Mouse (Mus musculus) gastrocnemius, postnatal 10 days (tissue): ENCODE data around the gene 4931428L18Rik. TPM values are rescaled to one million over a fixed set of nuclear protein-coding genes. Genes with fewer than 3 reads are reported as not detected.
"Not testable (repeated sequence)": the region's sequence is repeated elsewhere in the genome, so short reads cannot be mapped to it uniquely, and the experiment has no call there.

Experiments
- DNase-seq: peaks from one replicate; pipeline ENCODE4 v3.0.0; 2021; ENCODE audit warnings: mixed read lengths
- total RNA-seq, 2 experiments: library from RNA; stranded (reverse); gene quantifications; 2 replicates each; pipeline ENCODE4 v1.2.3; 2021

Gene 4931428L18Rik
- total RNA-seq, 2 experiments from 2014 or later = not detected

DNA sequence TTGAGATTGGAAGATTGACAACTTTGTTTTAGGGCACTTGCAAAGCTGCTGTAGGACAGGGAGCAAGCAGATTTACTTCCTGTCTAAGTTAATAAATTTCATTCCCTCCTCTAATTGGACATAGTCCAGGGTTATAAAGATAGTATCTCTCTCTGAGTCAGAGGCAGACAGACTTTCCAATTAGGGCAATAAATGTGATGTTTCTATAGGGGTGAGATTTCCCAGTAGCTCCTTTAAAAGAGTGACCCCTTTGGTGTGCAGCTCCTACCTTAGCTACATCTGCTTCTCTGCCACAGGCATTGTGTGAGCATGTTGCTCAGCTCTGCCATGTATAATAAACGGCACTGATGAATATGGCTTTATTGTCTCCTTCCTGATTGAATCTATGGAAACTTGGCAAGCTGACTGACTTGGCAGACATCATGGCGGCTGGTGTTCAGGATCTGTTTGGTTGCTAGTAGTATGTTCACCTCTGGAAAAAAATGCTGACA is 163.6 kb downstream of the 4931428L18Rik start:
- DNase-seq = no peak

DNA sequence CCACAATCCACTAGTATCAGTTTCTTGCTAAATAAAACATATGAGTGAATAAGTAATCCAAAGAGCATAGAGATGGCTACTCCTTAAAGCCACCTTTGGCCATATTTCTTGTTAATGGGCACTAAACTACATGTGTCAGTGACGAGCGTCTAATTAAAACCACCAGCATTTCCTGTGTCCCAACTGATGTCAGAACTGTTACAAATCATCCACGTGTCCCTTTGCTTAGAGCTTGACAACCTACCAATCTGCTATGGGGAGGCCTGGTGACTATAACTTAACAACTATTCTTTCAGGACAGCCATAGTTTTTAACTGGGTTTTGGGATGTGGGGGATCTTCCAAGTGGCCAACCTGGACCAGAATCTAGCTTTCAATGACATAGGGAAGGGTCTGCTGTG is 164.3 kb downstream of the 4931428L18Rik start:
- DNase-seq = no peak

DNA sequence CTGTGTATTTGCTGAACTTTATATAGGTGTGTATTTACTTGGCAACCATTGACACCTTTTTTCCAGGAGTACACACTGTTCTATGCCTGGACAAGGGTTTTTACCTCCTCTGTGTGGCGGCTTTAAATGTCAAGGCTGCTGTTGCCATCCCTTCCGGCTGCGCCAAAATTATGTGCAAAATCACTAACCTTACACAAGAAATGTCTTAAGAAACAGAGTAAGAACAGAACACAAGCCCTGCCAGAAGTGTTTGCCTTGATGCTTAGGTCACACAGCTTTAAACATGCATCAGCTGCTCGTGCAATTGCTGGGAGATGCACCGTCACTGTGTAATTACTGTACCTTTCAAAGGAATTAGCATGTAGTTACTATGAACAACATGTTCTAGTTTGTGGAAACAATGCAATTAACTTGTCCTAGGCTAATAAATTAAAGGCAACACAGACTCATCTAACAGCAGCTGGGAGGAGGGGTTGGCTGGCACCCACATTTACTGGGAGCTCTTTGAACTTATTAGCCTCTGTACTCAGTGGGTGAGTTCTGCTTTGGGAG is 171.0 kb downstream of the 4931428L18Rik start:
- no peak for DNase-seq

DNA sequence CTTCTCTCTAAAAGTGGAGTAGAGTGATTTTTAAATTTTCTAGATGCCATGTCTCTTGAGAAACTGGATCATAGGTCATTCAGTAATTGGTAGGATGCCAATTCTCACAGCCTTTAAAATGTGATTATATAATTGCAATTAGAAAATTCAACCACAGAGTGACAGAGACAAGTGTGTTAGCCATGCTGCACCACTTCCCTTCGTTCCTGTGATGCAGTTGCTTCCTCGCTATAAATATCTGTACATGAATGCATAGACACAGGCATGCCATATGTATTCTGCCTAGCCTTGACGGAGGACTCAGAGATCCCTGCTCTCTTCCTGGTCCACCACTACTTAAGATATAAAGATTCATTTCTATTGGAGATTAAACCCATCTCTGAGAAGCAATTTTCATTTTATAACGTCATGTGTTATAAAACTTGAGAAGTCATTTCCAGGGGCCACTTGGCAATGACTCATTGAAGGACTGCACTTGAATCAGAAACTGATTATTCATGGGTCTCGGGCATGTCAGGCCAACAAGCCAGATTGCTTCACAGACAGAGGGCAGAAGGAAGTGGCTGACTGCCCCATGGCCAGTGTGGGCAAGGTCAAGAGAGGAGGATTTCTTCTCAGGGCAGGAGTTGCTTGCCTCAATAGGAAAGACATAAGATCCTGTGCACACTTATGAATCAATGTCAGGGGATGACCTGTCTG is 172.4 kb downstream of the 4931428L18Rik start:
- no peak for DNase-seq

DNA sequence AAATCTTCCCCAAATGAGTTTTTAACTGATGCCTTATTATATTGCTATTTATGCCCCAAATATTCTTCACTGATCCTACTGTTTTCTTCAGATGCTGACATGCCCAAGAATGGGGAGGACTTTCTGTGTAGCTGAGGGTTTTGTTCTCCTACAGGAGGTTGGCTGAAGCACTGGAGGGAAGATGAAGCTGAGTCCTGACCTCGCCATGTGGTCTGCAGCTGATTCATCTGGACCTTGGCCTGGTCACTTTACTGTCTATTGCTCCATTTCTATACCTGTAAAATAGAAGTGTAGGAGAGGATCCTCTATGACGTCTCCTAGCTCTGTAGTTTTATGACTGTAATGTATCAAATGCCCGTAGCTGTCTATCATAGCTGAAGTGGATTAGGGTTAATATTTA is 179.3 kb downstream of the 4931428L18Rik start:
- DNase-seq = no peak

DNA sequence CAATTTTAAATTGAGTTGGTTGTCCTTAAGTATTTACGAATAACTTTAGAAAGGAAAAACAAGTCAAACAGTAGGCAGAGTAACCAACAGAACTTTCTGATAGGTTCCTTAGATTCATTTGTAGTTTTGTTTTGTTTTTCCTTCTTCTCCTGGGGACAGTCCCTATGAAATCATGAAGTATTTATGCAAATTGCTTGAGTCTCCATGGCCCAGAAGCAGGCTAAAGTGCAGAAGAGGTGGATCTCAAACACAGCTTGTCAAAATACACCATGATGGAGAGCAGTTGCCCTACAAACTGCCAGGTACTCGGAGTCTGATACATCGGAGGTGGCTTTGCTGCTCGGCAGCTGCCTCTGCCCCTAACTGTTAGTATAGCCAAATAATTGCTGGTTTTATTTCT is 179.7 kb downstream of the 4931428L18Rik start:
- no peak for DNase-seq

DNA sequence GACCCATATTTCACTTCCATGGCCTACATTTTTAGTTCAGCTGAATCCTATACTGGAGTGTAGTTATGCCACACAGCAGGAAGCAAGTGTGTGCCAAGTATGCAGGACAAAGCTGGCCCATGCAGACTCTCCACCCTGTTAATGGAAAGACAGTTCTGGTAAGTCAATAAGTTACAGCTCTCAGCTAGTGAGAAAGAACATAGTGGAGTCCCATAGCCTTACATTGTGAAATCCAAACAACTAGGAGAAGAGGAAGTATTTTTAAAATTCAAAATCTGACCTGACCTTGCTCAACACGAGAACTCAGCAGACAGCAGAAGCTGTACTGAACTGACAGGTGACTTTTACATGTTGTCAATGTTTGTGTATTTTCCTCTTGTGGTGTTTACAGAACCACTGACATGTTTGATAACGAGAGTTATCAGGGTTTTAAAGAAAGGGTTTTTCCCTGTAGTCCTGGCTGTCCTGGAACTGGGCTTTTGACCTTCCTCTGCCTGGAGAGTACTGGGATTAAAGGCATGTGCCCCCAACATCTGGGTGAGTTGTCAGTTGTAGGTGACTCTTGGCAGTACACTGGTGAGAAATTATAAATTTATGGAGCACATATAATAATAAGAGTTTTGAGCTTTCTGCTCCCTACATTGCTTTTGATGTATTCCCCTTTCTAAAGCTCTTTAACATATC is 188.5 kb downstream of the 4931428L18Rik start:
- no peak for DNase-seq

DNA sequence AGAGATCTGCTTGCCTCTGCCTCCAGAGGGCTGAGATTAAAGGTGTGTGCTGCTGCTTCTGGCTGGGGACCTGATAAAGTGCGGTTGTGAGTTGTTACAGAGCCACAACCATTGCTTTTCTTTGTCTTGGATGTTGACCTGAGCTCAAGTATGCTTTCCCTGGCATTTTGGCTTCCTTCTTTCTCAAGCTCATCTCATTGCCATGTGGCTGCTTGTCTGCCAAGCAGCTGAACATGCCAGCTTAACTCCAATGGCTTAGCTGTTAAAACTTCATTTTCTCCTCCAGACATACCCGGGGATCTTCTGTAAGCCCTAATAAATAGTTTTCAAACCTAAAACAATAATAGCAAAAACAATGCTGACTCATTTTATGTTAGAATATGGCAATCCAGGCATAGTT is 190.1 kb downstream of the 4931428L18Rik start:
- no peak for DNase-seq

DNA sequence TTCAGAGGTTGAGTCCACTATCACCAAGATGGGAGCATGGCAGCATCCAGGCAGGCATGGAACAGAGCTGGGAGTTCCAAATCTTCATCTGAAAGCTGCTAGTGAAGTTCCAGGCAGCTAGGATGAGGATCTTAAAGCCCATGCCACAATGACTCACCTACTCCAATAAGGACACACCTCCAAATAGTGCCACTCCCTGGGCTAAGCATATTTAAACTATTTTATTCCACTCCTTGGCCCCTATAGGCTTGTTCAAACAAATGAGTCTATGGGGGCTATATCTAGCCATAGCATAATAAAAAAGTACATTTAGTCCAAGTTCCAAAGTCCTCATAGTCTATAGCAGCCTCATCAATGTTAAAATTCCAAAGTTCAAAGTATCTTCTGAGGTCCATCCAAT is 199.3 kb downstream of the 4931428L18Rik start:
- no peak for DNase-seq

DNA sequence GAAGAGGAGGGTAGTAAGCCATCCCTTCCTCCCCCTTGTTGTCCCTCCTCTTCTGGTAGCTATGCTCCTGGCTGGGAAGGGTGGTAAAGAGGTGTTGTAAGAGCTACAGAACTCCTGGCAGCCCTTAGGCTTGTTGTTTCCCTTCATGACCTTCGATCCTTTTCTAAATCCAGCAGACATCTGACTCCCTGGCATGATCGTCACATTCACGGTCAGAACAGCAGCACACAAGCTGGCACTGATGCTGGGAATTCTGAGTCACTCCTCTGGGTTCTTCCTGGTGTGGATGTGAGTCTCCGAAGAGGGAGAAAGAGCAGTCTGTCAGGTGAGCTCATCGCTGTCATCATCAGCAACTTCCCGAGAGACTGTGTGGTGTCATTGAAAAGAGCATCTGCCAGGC is 203.2 kb downstream of the 4931428L18Rik start:
- DNase-seq = peak; percentile 37

DNA sequence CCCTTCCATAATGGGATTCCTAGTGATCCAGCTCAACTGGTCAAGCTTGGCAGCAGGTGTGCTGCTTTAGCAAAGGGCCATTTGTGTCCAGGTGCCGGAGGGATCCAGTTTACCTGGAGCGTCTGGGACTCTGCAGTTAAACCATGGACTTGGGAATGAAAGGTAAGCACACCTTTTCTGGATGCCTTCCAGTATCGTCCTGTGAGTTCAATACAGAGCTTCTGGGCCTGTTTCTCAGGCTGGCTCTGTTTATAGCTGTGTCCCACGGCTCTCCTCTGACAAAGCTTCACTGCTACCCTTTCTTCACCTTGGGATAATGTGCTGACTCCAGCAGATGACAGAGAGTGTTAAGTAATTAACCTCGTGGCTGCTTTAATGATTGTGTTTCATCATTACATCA is 205.1 kb downstream of the 4931428L18Rik start:
- DNase-seq = no peak

DNA sequence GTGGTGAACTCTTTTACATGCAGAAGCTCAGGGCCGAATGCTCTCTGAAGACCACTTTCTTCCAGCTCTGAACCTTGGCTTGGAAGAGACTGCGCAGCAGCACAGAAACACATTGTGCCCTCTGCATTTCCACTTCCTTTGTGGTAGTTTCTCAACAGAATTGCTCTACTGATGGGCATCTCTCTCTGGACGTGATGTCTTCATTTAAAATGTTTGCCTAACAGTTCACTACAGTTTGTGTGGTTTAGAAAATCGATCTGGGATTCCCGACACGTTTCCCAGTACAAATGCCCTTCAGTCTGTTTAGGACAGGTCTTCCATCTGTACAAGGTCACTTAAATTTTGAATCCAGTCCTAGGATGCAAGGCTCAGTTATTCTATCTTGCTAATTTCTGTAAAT is 206.4 kb downstream of the 4931428L18Rik start:
- DNase-seq = no peak

DNA sequence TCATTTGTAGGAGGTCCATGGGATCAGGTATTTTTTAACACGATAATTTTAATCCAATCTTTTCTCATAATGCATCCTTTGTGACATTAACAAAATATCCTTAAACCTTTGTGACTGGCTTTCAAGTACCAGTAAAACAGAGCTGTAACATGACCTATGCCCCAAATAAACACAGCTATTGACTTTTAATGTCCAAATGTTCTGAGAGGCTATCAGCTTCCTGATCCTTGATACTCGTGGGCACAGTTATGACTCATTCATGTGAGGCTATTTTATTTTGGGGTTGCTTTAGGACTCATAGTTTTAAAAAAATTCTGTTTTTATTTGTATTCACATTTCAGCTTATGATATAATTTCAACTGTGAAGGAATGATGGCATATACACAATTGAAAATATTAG is 207.2 kb downstream of the 4931428L18Rik start:
- DNase-seq = no peak

DNA sequence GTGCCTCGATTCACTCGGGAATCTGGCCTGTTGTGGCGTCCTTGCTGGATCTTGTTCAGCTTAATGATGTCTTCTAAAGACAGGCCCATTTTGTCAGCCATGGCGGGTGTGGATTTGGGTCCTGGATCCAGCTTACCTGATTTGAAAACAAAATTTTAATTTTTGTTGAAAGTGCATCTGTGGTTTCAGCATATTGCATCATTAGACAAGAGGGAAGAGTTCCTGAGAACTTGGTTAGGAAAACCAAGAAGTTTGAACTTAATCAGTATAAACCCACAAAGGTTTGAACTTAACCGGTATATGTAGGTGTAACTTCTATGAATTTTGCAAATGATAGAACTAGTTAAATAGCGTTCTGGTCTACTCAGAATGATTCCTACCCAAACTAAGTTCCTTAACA is 244.6 kb downstream of the 4931428L18Rik start, which contains the start of gene AC153137.1:
AC153137.1 (minus strand) TSS at position 101 of the 400 bp plus-strand sequence.
- not testable (repeated sequence) for DNase-seq

DNA sequence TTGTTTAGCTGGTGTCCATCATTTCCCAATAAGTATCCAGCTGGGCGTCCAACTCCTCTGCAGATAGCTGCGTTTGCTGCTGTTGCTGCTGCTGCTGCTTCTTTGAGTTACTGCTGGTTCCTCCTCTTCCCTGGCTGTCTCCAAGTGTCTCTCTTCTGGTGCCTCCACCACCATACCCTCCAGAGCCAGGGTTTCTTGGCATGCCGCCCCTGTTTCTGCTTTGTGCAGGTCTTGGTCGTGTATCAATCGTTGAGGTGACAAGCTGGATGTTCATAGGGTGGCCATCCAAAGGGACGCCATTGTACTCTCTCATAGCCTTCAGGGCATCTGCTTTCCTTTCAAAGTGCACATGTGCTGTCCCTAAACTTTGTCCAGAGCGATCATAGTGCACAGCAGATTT is 245.2 kb downstream of the 4931428L18Rik start:
- DNase-seq = peak; percentile 26

DNA sequence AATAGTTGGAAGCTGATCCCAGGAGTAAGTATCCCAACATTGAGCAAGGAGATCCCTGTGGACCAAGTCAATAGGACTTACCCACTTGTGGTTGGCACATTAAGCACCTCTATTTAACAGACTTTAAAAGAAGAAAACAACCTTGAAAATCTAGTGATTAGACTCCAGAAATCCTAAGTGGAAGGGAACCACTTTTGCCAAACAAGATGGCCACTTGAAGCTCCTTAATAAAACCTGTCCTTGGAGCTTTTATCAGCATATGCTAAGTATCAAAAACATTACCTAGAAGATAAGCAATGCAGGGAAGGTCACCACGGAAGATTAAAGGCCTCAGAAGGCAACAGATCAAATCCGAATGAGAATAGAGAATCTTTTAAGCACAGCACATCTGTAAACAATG is 270.7 kb downstream of the 4931428L18Rik start:
- DNase-seq = no peak

DNA sequence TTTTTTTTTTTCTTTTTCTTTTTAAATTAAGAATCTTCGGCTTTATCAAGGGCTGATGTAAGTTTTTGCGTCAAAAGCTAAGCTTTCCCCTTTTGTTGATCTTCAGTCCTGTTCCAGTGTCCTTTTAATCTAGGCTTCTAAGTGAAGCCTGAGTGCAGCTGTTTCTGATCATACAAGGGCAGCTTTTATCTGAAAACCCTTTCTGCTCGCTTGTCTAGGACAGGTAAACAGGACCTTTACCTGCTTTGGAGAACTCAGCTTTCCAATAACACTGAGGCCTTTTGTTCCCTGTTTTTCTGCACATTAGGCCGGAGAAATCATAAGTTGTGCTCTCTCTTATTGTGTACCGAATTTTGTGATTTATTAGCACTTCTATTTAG is 272.0 kb downstream of the 4931428L18Rik start:
- DNase-seq = no peak

DNA sequence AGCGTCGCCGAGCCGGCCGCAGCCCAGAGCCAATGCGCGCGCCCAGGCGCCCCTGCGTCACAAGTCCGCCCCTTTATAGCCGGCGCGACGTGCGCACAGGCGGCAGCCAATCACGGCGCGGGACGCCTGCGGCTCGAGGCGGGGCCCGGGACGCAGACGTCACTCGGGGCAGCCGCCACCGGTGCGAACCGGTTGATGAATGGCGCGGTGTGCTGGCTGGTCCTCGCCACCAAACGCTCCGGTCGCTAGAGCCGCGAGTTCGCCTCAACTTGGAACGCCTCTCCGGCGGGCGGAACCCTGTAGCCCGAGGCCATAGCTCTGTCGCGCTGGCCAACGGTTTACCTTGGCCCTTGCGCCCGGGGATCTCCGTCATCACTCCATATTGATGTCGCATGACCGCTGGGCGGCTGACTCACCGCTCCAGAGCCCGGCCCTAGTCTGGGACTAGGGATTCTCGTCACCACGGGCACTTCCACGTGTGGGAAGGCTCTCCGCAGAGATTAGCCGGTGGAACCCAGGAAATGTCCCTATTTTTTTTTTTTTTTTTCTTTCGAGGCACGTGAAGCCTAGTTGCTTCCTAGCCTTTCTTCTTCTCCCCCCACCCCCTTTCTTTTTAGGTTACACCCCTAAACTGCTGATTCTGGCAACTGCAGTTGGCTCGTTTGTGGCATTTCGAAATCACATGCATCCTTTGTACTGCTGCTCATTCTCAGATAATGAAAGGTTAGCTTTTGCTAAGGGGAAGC is 272.6 kb downstream of the 4931428L18Rik start:
- DNase-seq = peak; percentile 97

DNA sequence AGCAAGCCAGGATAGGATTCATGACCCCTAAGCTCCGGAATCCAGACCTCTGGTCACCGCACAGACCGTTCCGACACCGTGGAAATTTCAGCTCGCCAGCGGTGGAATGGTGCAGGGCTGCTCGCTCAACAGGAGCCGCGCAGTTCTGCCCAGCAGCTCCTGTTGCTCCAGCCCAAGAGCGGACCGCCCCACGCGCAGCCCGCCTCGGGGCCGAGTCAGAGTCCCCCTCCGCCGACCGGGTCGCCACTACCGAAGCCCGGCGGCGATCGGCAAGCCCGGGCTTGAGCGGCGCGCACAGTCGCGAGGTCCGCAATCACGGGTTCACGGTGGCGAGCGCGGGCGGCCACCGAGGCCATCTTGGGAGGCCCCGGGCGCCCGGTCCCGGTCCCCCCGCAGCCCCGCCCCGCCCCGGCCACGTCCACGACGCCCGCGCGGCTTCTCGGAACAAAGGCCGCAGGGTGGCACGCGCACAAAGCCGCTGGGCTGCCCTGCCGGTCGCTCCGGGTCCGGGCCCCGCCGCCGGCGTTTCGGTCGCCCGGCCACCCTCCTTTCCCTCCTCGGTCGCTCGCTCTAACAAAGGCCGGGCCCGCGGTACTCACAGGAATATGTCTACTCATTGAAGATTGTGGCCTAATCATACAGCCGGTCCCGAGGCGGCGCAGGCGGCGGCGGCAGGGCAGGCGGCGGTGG is 273.4 kb downstream of the 4931428L18Rik start:
- peak; percentile 63 for DNase-seq

DNA sequence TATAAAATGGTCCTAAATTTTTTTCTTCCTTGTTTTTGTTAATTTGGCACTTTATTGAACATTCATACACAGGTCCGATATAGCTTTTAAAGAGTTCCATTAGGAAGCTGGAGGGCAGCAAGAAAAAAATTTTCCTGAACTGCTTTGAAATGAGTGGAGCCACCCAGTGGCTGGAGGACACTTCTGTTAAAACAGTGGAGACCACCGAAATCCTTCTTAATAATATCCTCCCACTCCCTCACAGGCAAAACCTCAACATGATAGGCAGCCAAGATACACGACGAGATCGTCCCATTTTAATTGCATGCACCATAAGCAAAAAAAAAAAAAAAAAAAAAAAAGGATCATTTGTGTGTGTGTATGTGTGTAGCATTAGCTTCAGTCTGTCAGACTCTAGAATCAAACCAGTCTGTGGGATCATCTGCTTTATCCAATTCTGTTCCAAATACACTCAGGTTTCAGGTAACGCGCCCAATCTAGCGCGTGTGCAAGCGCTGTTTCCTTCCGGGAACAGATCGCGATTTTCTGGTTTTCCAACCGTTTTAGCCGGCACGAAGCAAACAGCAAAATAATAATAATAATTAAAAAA is 274.0 kb downstream of the 4931428L18Rik start:
- no peak for DNase-seq
